Mouse (Mus musculus) CH12.LX (cell line): ENCODE data around the gene Tnfaip3. TPM values are rescaled to one million over a fixed set of nuclear protein-coding genes. Genes with fewer than 3 reads are reported as not detected.

ENCODE experiments used
- DNase-seq: peaks from one replicate; pipeline ENCODE4 v3.0.0-alpha.2; 2013; ENCODE audit errors: extremely low read depth
- H3K27ac ChIP-seq: 2 replicates; pipeline ENCODE4 v1.5.1; 2012; ENCODE audit warnings: low read depth, mild to moderate bottlenecking, control low read depth, moderate library complexity; ENCODE audit not compliant: insufficient read depth
- H3K27me3 ChIP-seq: replicated peaks from 2 replicates; pipeline ENCODE3; 2012; ENCODE audit warnings: inconsistent platforms
- H3K36me3 ChIP-seq, 2 experiments: replicated peaks in 1 of 2; 2 replicates each; pipeline versions ENCODE3 to v1.6.1; 2012; ENCODE audit warnings: inconsistent platforms in 1 of 2, low read length in 1 of 2, mild to moderate bottlenecking in 1 of 2, mixed read lengths in 1 of 2, moderate library complexity in 1 of 2; ENCODE audit not compliant: control insufficient read depth in 1 of 2, insufficient read depth in 1 of 2
- H3K4me1 ChIP-seq, 2 experiments: 2 replicates each; pipeline ENCODE4 v1.6.1; 2012; ENCODE audit warnings: inconsistent platforms in 1 of 2, moderate library complexity in 1 of 2; ENCODE audit not compliant: insufficient read depth in 2 of 2, control insufficient read depth in 1 of 2
- H3K4me2 ChIP-seq: 2 replicates; pipeline ENCODE4 v1.6.1; 2012; ENCODE audit warnings: low read depth, mild to moderate bottlenecking, control low read depth; ENCODE audit not compliant: poor library complexity, insufficient read depth, severe bottlenecking
- H3K4me3 ChIP-seq, 3 experiments: fragments of 150-350 bp in 1 of 3; sonication (generic) in 1 of 3; replicated peaks in 1 of 3; 2 replicates each; pipeline versions ENCODE3 to v1.5.1; 2011 to 2012; ENCODE audit warnings: low read depth in 2 of 3, low read length in 2 of 3, mild to moderate bottlenecking in 2 of 3, moderate library complexity in 2 of 3, control low read depth in 1 of 3, improper control_type of control experiment in 1 of 3, inconsistent platforms in 1 of 3, mixed read lengths in 1 of 3; ENCODE audit not compliant: poor library complexity in 1 of 3
- H3K79me2 ChIP-seq: replicated peaks from 2 replicates; pipeline ENCODE4 v1.6.1; 2012; ENCODE audit warnings: mild to moderate bottlenecking, moderate library complexity; ENCODE audit not compliant: control insufficient read depth, poor library complexity, insufficient read depth, severe bottlenecking; ENCODE audit errors: extremely low read depth
- H3K9ac ChIP-seq: 2 replicates; pipeline ENCODE4 v1.6.1; 2012; ENCODE audit warnings: low read depth, mild to moderate bottlenecking, control low read depth, moderate library complexity; ENCODE audit not compliant: insufficient read depth
- H3K9me3 ChIP-seq: replicated peaks from 2 replicates; pipeline ENCODE3; 2012; ENCODE audit warnings: low read length, inconsistent platforms, mixed read lengths
- BHLHE40 ChIP-seq: IDR thresholded peaks from 2 replicates; pipeline ENCODE4 v1.6.1; 2011; ENCODE audit warnings: mild to moderate bottlenecking, low read depth, low read length, improper control_type of control experiment
- CHD1 ChIP-seq: IDR thresholded peaks from 2 replicates; pipeline ENCODE4 v1.6.1; 2012; ENCODE audit warnings: low read depth, low read length, improper control_type of control experiment, inconsistent platforms
- E2F4 ChIP-seq: IDR thresholded peaks from 2 replicates; pipeline ENCODE4 v1.6.1; 2011; ENCODE audit warnings: low read depth, low read length, improper control_type of control experiment; ENCODE audit not compliant: insufficient replicate concordance
- ELF1 ChIP-seq: IDR thresholded peaks from 2 replicates; pipeline ENCODE4 v1.6.1; 2014; ENCODE audit warnings: low read depth, mild to moderate bottlenecking, inconsistent platforms, low read length, improper control_type of control experiment
- EP300 ChIP-seq: IDR thresholded peaks from 2 replicates; pipeline ENCODE4 v1.6.1; 2011; ENCODE audit warnings: low read length, improper control_type of control experiment
- ETS1 ChIP-seq: conservative IDR thresholded peaks from 2 replicates; pipeline ENCODE4 v1.6.1; 2012; ENCODE audit warnings: low read depth, mild to moderate bottlenecking, inconsistent platforms, low read length, improper control_type of control experiment, moderate library complexity
- HCFC1 ChIP-seq: IDR thresholded peaks from 2 replicates; pipeline ENCODE4 v1.6.1; 2012; ENCODE audit warnings: low read depth, mild to moderate bottlenecking, inconsistent platforms, low read length, improper control_type of control experiment
- IRF4 ChIP-seq: IDR thresholded peaks from 2 replicates; pipeline ENCODE4 v1.6.1; 2014; ENCODE audit warnings: low read depth, mild to moderate bottlenecking, inconsistent platforms, low read length, improper control_type of control experiment
- MAX ChIP-seq: IDR thresholded peaks from 2 replicates; pipeline ENCODE4 v1.6.1; 2011; ENCODE audit warnings: low read length, improper control_type of control experiment
- MAZ ChIP-seq: IDR thresholded peaks from 2 replicates; pipeline ENCODE4 v1.6.1; 2012; ENCODE audit warnings: low read depth, mild to moderate bottlenecking, inconsistent platforms, low read length, improper control_type of control experiment, moderate library complexity
- MXI1 ChIP-seq: IDR thresholded peaks from 2 replicates; pipeline ENCODE4 v1.6.1; 2011; ENCODE audit warnings: mild to moderate bottlenecking, low read depth, low read length, improper control_type of control experiment
- MYC ChIP-seq: IDR thresholded peaks from 2 replicates; pipeline ENCODE4 v1.6.1; 2011; ENCODE audit warnings: low read depth, mild to moderate bottlenecking, improper control_type of control experiment, low read length
- NELFE ChIP-seq: IDR thresholded peaks from 2 replicates; pipeline ENCODE4 v1.6.1; 2011; ENCODE audit warnings: low read depth, low read length, improper control_type of control experiment
- PAX5 ChIP-seq: IDR thresholded peaks from 2 replicates; pipeline ENCODE4 v1.6.1; 2012; ENCODE audit warnings: low read length, inconsistent platforms, mixed read lengths
- RCOR1 ChIP-seq: conservative IDR thresholded peaks from 2 replicates; pipeline ENCODE4 v1.6.1; 2012; ENCODE audit warnings: low read depth, mild to moderate bottlenecking, inconsistent platforms, low read length, improper control_type of control experiment
- SIN3A ChIP-seq: IDR thresholded peaks from 2 replicates; pipeline ENCODE4 v1.6.1; 2012; ENCODE audit warnings: low read length, improper control_type of control experiment, inconsistent platforms
- TBP ChIP-seq: conservative IDR thresholded peaks from 2 replicates; pipeline ENCODE4 v1.6.1; 2011; ENCODE audit warnings: low read depth, low read length, improper control_type of control experiment
- USF1 ChIP-seq: IDR thresholded peaks from 2 replicates; pipeline ENCODE4 v1.6.1; 2014; ENCODE audit warnings: low read depth, mild to moderate bottlenecking, inconsistent platforms, low read length, improper control_type of control experiment
- USF2 ChIP-seq: conservative IDR thresholded peaks from 2 replicates; pipeline ENCODE4 v1.6.1; 2011; ENCODE audit warnings: low read depth, low read length, improper control_type of control experiment
- dilution Hi-C: fragments of 300-500 bp; cut with MboI; formaldehyde crosslinking; loops from 2 replicates; pipeline ENCODE4 v1.14.3; 2020; ENCODE audit warnings: low sequenced_read_pairs; ENCODE audit not compliant: extremely low pct_unique_long_range_greater_than_20kb, extremely low pct_ligation_motif_present
- in situ Hi-C: fragments of 300-500 bp; cut with MboI; formaldehyde crosslinking; loops from 3 replicates; pipeline ENCODE4 v1.14.3; 2019; ENCODE audit warnings: low sequenced_read_pairs, low pct_ligation_motif_present, low pct_unique_long_range_greater_than_20kb, mixed read lengths
- polyA plus RNA-seq: library from polyadenylated mRNA; unstranded; fragments of >175 nt; gene quantifications from 2 replicates; pipeline ENCODE4 v1.2.1, GENCODE M21; 2012; ENCODE audit warnings: low read depth; ENCODE audit not compliant: insufficient read length
- total RNA-seq, 2 experiments: library from RNA; depleted of rRNA; stranded (reverse); fragments of 300-350 nt in 1 of 2; fragments of >200 nt in 1 of 2; gene quantifications; 2 replicates each; pipeline ENCODE4 v1.2.3; 2012 to 2014

Tnfaip3 gene
- total and polyA plus RNA-seq, 3 experiments = 24.6 to 95.3 (median 51.7) TPM

GRCm38 (mm10) chr10:19063208-19063607, 47.8 kb upstream of the Tnfaip3 start:
- H3K27ac ChIP-seq = peak overlapping the region; percentile 21; the same call in 1 of the 2 replicates
- in situ Hi-C loops = no loop called here
- TF ChIP-seq BHLHE40 (no peak), ELF1 (0 out of 2 replicates have a peak, but pooled peaks have one; percentile 17), PAX5 (no peak), CHD1 (0 out of 2 replicates have a peak, but pooled peaks have one; percentile 60), MYC (no peak), RCOR1 (no peak)
- H3K4me2 ChIP-seq = peak overlapping the region; percentile 94
- no peaks in the 10 kb centered on the region for H3K36me3 ChIP-seq
- no peaks in the 10 kb centered on the region for H3K9me3 ChIP-seq
- H3K79me2 ChIP-seq = no peaks in the 10 kb centered on the region
- dilution Hi-C loops = no loop called here
- DNase-seq = no peak
- no peaks in the 10 kb centered on the region for H3K27me3 ChIP-seq
- no peak overlapping the region for H3K4me3 ChIP-seq
- H3K4me1 ChIP-seq = peaks cover 23 to 58% of the 10 kb centered on the region in 2 experiments
- H3K9ac ChIP-seq = peak overlapping the region; percentile 53

- peaks cover 23 to 49% of the 10 kb centered on the region in 2 experiments for H3K4me1 ChIP-seq
- no peak for TF ChIP-seq E2F4
- peak; percentile 63 for TF ChIP-seq MAX
- no peak for TF ChIP-seq MAZ
- TF ChIP-seq USF1 = peak; percentile 69
- peak; percentile 68; the same call in 1 of the 2 replicates for TF ChIP-seq SIN3A
- peak; percentile 41; the same call in 1 of the 2 replicates for TF ChIP-seq HCFC1
- peak; percentile 44; the same call in 1 of the 2 replicates for TF ChIP-seq ELF1
- TF ChIP-seq NELFE = 0 out of 2 replicates have a peak, but pooled peaks have one; percentile 36
- 0 out of 2 replicates have a peak, but pooled peaks have one; percentile 7 for TF ChIP-seq ETS1
- TF ChIP-seq MXI1 = peak; percentile 83; the same call in 1 of the 2 replicates
- peak; percentile 49 for TF ChIP-seq USF2
- TF ChIP-seq IRF4 = no peak; the same call in 1 of the 2 replicates
- peak; percentile 54; the same call in 1 of the 2 replicates for TF ChIP-seq EP300
- peak; percentile 81 for TF ChIP-seq BHLHE40
- 0 out of 2 replicates have a peak, but pooled peaks have one; percentile 38 for TF ChIP-seq MYC
- TF ChIP-seq TBP = 0 out of 2 replicates have a peak, but pooled peaks have one; percentile 17
- TF ChIP-seq, all 38 proteins: peak for 13
- no peaks in the 10 kb centered on the region for H3K27me3 ChIP-seq
- peak overlapping the region; percentile 94 for H3K4me2 ChIP-seq
- H3K9ac ChIP-seq = peak overlapping the region; percentile 53
- H3K36me3 ChIP-seq = no peaks in the 10 kb centered on the region
- DNase-seq = no peak
- peak overlapping the region; percentile 54 for H3K27ac ChIP-seq
- no peaks in the 10 kb centered on the region for H3K9me3 ChIP-seq
- in situ Hi-C loops = no loop called here
- no peak overlapping the region for H3K4me3 ChIP-seq
- H3K79me2 ChIP-seq = no peaks in the 10 kb centered on the region
- dilution Hi-C loops = no loop called here
These were observed 46.8 kb upstream of the Tnfaip3 start for GRCm38 (mm10) chr10:19062098-19062905.
